Mouse (Mus musculus) NIH3T3 (cell line): ENCODE measurements around the gene Npr2.
"Not testable (repeated sequence)": the region's sequence is repeated elsewhere in the genome, so short reads cannot be mapped to it uniquely, and the experiment has no call there.

Experiments
- DNase-seq: peaks from one replicate; pipeline ENCODE4 v3.0.0-alpha.2; 2012; ENCODE audit warnings: low read depth

Gene Npr2

DNA sequence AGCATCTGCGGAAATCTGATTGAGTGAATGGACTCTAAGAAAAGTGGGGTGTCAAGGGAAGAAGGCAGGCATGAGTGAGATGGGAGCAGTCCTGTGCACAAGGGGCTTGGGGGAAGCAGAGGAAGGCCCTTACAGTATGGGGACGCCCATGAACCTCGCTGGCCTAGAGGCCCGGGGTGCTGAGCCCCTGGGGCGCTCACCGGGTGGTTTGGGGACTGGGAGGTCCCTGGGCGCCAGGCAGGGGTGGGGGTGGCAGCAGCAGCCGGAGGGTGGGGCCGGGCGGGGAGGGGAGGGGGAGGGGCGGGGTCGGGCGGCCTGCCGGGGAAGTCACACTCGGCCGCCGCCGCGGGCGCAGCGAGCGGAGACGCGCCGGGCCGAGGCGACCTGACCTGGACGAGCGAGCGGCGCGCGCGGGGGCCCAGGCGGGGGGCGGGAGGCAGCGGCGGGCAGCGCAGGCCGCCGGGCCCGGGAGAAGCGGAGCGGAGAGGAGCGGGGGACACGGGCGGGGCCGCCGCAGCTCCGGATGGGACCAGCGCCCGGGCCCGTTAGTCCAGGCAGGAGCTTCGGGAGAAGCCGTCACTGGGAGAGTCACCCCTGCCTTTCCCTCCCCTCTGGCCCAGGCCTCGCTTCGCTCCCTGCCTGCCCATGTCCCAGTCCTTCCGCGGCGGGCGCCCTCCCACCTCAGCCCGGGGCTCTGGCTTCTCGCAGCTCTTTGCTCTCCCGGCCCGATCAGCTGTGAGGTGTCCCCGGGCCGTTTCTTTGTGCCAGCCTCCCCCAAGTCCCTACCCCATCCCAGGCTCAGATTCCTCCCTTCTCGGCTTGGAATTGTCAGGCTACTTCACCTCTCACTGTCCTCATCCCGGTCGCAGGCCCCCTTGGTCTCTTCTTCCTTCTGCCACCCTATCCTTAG lies at the start of gene Npr2:
Gene Npr2, plus strand, starts transcription at position 890 of the 910 bp plus-strand sequence.
- DNase-seq = peak; percentile 62

DNA sequence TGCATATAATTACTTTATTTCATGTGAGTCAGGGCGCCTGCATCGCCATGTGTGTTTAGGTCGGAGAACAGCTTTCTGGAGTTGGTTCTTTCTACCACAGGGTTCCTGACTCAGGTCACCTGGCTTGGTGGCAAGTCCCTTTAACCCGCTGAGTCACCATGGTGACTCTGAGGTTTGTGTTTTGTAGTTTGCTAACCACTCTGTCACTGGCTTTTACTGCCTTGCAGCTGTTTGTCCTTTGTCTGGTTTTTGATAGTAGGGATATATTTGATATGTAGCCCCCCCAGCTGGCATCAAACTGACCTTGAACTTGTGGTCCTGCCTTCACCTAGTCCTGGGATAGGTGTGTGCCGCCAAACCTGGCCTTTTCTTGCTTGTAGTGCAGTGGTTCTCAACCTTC lies 49.5 kb upstream of the Npr2 start:
- no peak for DNase-seq

DNA sequence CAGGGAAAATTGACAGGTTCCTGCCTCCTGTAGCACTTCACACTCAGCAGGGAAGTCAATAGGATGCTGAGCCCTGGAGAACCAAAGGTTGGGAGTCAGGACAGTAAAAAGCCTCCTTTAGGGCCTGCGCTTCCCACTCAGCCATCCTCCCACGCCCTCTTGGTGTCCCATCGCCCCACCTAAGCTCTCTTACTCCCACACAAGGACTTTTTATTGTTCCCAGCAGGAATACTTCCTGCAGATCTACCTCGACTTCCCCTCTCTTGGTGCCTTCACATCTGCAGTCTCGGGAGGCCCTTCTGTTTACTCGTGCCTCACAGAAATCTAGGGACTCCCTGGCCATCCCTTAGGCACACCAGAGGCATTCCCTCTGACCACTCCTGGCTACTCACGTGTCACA lies 48.3 kb upstream of the Npr2 start:
- DNase-seq = no peak

DNA sequence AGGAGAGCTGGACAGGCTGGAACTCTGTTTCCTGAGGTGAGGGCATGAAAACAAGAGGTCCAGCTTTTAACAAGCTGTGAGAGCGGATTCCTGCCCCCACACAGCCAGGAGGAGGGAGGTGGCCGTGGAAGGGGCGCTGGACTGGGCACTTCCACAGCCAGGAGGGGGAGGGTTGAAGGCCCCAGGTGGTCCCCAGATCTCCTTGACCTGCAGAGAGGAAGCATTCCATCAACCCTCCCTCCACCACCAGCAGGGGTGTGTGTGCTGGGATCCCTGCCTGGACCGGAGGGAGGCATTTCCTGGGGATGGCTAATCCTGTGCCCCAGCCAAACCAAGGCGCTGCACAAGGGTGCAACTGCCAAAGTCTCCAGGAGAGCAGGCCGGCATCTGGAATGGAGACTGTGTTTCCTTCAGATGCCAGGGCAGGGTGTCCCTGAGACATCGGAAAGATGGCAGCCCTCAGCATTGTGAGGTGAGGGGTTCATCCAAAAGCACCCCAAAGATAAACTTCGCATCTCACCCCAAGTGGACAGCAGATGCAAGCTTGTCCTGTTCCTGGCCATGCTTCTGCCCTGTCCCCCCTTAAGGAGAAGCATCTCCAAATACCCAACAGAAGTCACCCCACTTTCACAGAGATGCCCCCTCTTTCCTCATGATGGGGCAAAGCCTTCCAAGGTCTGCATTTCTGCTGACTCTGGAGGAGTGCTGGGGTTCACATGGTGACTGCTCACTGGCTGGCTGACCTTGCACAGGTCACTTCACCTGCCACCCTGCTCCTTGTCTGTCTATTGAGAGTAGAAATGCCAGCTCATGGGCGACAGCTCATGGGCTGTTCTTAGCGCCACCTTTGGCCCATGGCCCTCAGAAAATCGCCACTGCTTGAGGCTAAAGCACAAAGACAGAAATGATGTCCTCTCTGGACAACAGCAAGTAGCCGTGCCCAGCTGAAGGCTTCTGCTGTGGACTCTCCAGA lies 47.0 kb upstream of the Npr2 start, which contains the start of gene Msmp:
Gene Msmp, minus strand, starts transcription at position 51 of the 973 bp plus-strand sequence.
- no peak for DNase-seq

DNA sequence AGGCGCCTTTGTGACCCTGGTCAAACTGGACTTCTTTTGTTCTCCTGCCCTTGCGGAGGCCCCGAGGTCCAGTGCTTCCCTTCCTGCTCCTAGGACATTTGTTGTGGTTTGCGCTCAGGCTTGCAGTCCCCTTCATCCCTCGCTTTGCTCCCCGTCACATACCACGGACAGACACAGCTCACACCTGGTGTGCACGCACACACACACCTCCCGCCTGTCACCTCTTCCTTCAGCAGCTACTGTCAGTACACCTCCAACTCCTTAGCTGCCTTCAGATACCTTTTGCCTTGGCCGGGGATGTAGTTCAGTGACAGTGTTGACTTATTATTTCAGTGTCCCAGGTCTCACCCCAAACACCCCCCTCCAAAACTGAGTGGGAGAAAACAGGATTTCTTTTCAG lies 46.1 kb upstream of the Npr2 start:
- no peak for DNase-seq

DNA sequence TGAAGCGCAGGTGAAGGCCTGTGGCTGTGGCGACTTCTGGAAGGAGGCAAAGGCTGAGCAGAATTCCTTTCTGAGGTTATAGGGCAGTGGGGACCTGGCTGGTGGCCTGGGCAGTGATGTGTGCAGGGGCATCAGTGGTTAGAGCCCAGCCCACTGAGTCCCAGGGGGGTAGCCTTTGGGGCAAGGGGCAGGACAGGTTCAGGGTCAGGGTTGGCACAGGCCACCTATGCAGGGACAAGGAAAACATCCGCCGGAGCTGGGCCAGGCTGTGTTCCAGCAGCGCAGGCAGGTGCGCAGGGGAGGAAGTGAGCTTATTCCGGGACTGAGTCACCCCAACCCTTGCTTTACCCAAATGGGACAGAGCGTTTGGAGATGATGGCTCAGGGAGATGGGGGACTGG lies 45.3 kb upstream of the Npr2 start:
- DNase-seq = no peak

DNA sequence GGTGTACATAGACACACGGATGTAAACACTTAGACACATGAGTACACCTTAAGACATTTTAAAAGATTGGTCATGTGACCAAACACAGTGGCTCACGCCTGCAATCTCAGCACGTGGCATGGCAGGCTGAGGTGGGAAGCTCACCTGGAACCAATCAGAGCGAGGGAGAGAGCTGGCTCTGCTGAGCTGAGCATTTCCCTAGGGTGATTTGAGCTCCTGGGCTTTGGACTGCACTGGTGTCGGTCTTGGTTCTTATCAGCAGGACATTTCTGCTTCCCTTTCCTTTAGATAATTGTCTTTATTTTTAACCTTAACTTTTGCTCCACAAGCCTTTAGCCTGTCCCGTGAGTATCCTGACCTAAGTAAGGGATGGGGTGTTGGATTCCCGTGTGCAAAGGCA lies 44.1 kb upstream of the Npr2 start:
- no peak for DNase-seq

DNA sequence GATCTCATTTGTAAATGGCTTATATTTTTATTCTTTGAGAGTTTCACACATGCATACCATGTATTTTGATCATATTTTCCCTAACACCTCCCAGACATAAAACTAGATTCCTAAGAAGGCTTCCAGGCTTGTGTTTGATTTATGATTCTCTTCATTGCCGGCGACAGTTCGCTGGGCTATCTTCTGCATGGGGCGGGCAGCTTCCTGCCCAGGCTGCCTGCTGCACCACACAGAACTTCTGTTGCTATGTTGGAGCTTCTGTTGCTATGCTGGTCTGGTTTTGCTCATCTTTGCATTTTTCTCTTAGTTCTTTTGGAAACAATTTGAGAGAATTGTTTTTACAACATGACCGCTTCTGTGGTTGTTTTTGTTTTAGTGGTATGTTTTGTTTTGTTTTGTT lies 40.2 kb upstream of the Npr2 start:
- no peak for DNase-seq

DNA sequence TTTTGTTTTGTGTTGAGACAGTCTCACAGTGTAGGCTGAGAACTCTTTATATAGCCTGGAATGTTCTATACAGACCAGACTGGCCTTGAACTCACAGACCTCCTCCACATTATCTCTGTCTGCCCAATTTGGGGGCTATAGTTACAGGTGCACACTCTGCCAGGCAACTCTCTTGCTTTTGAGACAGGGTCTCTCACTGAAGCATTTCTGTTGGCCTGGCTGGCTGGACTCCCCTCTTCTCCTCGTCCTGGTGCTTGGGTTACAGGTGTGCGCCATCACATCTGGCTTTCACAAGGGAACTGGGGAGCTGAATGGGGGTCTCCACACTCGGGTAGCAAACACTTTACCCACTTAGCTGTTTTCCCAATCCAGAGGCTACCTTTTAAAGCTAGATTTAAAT lies 39.8 kb upstream of the Npr2 start:
- no peak for DNase-seq

DNA sequence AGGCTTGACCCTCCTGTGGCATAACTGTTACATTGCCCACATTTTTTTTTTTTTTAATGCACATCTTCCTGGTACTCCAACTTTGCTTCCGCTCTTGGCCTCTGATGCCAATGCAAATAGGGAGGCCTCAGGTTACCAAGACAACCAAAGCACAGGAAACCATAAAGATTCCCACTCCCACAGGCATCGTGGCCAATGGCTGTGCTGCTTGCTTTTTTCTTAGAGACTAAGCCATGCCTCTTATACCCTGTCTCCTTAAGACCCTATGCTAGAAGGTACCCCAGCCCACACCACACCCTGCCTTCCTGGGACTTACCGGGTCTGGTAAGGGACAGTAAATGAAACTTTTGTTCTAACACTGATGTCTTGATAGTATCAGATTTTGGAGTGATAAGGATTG lies 38.3 kb upstream of the Npr2 start:
- DNase-seq = no peak

DNA sequence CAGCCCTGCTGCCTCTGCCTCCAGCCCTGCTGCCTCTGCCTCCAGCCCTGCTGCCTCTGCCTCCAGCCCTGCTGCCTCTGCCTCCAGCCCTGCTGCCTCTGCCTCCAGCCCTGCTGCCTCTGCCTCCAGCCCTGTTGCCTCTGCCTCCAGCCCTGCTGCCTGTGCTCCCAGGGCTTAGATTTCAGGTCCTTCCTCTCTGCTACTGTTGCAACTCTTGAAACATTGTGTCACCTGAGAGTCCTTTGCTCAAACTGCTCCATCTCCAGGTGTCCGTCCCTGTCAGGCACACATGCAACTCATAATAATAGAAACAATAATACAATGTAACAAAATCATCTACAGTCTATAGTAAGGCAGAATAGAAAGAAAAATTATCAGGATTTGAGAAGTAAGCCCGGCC lies 35.1 kb upstream of the Npr2 start:
- not testable (repeated sequence) for DNase-seq

DNA sequence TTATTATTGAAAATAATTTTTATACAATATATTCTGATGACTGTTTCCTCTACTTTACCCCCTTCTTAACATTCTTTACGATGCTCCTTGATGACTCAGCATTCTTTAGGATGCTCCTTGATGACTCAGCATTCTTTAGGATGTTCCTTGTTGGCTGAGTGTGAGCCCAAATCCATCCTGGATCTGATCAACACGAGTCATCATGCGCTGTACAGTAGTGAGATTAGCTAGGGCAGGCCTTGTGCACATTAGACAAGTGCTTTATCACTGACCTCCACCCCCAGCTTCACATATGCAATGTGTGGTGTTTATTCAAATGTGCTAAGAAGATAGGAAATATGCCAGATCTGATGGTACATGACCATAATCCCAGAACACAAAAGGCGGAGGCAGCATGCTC lies 33.5 kb upstream of the Npr2 start:
- DNase-seq = peak; percentile 40

DNA sequence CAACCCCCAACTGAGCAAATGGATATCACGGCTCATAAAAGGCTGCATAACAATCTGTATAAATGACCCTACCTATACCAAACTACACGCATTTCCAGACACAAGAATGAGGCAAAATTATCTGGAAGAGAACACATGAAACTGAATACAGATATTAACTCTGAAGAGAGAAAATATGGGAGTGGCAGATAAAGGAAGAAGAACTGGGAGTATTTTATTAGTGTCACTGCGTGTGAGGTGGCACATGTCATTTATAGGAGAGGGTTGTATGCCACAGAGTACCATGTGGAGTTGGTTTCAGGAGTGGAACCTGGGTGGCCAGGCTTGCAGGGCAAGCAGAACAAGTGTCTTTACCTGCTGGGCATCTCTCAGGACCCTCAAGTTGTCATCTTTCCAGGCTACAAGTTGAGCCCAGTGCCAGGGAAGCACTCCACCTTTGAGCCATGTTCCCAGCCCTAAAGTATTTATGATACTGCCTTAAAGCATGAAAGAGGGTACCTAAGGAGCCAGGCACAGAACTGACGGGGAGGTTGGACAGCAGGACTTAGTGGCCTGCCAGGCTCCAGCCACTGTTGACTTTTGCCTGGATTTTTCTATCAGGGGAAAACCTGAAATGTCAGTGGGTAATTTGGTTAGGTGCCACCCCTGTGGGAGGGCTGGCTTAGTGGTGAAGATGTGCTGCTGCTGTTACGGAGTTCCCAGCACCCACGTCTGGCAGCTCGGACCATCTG lies 32.9 kb upstream of the Npr2 start:
- DNase-seq = no peak

DNA sequence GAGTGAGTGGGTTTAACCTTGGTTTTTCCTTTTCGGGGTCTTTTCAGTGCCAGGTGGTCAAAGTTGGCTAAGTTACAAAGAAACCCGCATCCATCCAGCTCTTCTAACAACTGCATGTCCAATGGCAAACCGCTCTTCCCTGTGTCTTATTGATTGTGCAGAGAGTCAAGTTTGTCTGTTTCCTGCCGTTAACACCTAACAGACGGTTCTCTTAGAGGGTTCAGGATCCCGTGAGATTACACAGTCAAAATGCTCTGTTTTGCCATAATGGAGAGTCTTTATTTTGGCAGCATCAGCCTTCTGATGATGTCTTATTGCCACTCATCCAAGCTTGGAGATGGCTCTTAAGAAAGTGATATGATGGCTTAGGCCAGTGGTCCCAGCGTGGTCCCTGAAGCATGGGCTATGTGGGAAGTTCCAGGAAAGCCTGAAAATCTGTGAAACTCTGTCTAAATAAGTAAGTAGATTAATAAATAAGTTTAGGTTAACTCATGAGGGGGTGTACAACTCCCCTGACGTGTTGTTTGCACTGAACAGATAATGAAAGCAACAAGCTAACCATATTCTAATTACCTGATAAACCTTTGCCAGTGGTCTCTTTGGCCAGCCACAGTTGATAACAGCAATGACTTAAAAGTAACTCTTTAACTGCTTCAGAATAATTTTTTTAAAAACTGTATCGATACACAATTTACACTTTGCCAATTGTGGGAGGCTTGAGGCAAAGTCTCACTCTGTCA lies 31.4 kb upstream of the Npr2 start:
- DNase-seq = no peak

DNA sequence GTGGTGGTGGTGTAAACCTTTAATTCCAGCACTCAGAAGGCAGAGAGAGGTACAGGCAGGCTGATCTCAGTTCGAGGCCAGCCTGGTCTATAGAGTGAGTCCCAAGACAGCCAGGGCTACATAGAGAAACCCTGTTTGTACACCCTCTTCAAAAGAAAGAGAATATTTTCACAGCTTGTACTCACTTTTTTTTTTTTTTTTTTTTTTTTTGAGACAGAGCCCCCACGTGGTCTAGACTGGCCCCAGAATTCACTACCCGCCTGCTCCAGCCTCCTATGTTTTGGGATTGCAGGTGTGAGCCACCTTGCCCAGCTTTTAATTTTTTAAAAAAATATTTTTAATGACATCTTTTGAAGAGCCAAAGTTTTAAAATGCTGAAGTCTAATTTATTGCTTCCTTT lies 27.6 kb upstream of the Npr2 start:
- no peak for DNase-seq

DNA sequence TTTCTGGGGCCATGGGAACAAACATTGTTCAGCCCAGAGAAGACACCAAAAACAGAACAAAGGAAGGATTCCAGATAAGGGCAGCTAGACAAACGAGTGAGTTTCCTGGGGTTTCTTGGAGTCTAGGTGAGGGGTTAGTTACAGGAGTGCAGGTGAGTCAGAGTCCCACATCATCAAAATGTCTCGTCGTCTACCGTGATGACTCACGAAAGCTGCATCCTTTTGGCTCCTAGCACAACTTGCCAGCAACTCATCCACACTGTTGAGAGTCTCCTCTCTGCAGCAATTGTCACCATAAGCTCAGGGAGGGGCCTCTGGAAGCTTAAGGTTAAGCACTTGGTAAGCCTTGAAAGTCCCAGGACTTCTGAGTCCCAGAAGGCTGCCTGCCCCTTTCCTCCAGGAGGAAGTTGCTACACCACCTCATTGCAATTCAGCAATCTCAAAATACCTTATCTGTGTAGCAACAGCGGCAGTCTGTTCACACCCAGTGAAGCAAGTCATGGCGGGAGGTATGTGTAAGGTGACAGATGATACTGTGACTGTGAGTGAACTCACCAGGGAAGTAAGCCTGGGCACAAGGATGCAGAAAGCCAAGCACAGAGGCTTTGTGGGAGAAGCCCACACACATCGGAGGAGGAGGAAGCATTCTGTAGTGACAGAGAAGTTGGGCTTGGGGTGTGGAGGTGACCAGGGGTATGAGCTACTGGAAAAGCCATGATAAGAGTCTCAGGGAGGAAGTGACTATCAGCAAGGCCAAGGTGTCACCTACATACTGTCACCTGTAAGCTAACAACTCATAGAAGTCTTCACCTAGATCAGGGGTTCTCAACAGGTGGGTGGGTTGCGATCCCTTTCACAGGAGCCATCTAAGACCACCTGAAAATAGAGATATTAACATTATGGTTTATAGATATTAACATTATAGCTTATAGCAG lies 26.7 kb upstream of the Npr2 start:
- DNase-seq = no peak

DNA sequence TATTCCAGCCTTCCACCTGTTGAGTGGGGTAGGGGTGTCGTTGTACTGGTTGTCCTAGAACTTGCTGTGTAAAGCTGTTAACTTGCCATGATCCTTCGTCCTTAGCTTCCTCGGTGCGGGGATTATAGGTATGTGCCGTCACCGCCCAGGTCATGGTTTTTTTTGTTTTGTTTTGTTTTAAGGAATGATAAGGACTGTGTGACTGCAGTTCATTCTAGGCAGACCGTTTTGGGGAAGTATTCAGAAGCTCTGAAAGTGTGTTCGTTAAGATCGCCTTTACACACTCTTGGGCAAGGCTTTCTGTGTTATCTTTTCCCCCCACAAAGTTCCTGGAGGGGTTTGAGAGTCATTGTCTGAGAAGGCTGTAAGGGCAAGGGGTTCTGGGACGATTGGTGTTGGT lies 19.2 kb upstream of the Npr2 start:
- DNase-seq = no peak

DNA sequence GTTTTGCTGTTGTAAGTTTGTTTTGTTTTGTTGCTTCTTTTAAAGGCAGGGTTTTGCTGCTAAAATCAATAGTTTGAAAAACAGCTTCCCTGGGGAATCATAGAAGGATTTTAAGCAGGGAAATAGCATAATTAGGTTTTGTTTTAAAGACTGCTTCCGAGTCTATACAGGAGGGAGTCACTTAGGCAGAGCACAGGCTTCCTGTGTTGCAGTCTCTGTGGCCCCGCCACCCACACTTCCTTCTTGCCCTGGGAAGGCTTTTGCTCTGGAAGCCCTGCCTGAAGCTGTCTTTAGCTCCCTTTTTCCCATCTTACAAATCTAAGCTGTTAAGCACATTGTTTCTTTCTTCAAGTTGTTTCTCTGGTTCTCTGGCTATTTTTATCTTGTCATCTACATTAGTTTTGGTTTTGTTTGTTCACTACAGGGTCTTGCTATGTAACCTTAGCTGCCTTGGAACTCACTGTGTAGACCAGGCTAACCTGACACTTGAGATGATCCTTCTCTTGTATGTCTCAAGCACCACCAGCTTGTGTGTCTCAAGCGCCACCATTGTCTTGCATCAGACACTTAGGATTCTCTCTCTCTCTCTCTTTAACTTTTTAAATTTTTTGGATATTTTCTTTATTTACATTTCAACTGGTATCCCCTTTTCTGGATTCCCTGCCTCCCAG lies 18.5 kb upstream of the Npr2 start:
- DNase-seq = peak; percentile 15

DNA sequence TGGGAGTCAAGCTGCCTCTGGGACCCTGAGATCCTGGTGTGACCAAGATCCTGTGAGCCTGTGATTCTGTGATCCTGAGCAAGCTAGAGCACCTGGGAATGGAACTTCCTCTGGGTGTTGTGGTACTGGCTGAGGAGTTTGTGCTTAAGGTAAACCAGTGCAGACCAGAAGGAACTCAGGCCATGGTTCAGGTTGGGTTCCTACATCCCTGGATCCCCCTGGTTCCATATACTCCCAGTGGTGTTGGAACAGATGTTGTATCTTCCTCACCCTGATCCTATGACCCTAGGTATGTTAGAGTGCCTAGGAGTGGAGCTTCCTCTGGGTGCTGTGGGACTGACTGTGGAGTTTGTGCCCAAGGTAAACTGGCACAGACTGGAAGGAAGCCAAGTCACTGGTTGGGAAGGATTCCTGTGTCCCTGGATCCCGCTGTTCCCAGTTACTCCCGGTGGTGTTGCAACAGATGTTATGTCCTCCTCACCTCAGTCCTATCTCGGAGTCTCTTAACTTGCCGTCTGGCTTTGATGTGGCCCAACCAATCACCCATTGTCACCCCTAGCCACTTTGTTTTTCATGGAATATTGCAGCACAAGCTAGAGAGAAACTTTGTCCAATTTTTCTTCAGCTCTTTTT lies 11.5 kb upstream of the Npr2 start:
- no peak for DNase-seq
